Mouse (Mus musculus) kidney, postnatal 10 days (tissue): ENCODE measurements at regions not wholly inside any gene's neighbourhood (a gene's known extent, or its start where the extent isn't known, plus 50 kb on each side); places are given as distances from the start of the nearest gene placed in this dataset.

Experiments
- DNase-seq: peaks from one replicate; pipeline ENCODE4 v3.0.0; 2021; ENCODE audit warnings: mixed read lengths

- no peak for DNase-seq
Measured at GRCm38 (mm10) chr14:120669665-120670064, 191.4 kb downstream of the Rap2a start.

- no peak for DNase-seq
Measured at GRCm38 (mm10) chr14:120675752-120676151, 197.5 kb downstream of the Rap2a start.

- DNase-seq: no peak
Measured at GRCm38 (mm10) chr14:120678533-120678932, 200.3 kb downstream of the Rap2a start.

GRCm38 (mm10) chr14:120679072-120679471 is 200.8 kb downstream of the Rap2a start:
- DNase-seq: no peak

GRCm38 (mm10) chr14:120680272-120680671 is 202.0 kb downstream of the Rap2a start:
- peak; percentile 27 for DNase-seq

GRCm38 (mm10) chr14:120685263-120685662 is 207.0 kb downstream of the Rap2a start:
- no peak for DNase-seq

GRCm38 (mm10) chr14:120685877-120686276 is 207.6 kb downstream of the Rap2a start:
- no peak for DNase-seq

GRCm38 (mm10) chr14:120686751-120687150 is 208.5 kb downstream of the Rap2a start:
- no peak for DNase-seq

GRCm38 (mm10) chr14:120699378-120699777 is 211.6 kb upstream of the Ipo5 start:
- no peak for DNase-seq

- DNase-seq: peak; percentile 57
Measured at GRCm38 (mm10) chr14:120705301-120705801, 205.7 kb upstream of the Ipo5 start.

- DNase-seq: no peak
Measured at GRCm38 (mm10) chr14:120710782-120711181, 200.2 kb upstream of the Ipo5 start.

GRCm38 (mm10) chr14:120720464-120721445 is 190.3 kb upstream of the Ipo5 start:
- DNase-seq: peak; percentile 50

GRCm38 (mm10) chr14:120721593-120722461 is 189.2 kb upstream of the Ipo5 start:
- no peak for DNase-seq

GRCm38 (mm10) chr14:120722546-120723112 is 188.4 kb upstream of the Ipo5 start:
- DNase-seq: peak; percentile 52

- no peak for DNase-seq
Measured at GRCm38 (mm10) chr14:120728107-120728506, 182.9 kb upstream of the Ipo5 start.

GRCm38 (mm10) chr14:120730226-120730625 is 180.8 kb upstream of the Ipo5 start:
- no peak for DNase-seq

- no peak for DNase-seq
Measured at GRCm38 (mm10) chr14:120731679-120732281, 179.2 kb upstream of the Ipo5 start.

- no peak for DNase-seq
Measured at GRCm38 (mm10) chr14:120732400-120733138, 178.5 kb upstream of the Ipo5 start.

- DNase-seq: no peak
Measured at GRCm38 (mm10) chr14:120741492-120742054, 169.5 kb upstream of the Ipo5 start.

GRCm38 (mm10) chr14:120754011-120754410 is 157.0 kb upstream of the Ipo5 start:
- DNase-seq: no peak

- DNase-seq: no peak
Measured at GRCm38 (mm10) chr14:120755389-120755788, 155.6 kb upstream of the Ipo5 start.
